Mouse (Mus musculus) myocyte (in vitro differentiated cells): Measurements from ENCODE around the gene Duoxa2. TPM values are rescaled to one million over a fixed set of nuclear protein-coding genes. Genes with fewer than 3 reads are reported as not detected.

ENCODE experiments used
- H3K27me3 ChIP-seq: one replicate; pipeline ENCODE4 v1.6.1; 2011; ENCODE audit not compliant: control insufficient read depth, insufficient read depth, insufficient read length
- H3K36me3 ChIP-seq: one replicate; pipeline ENCODE4 v1.6.1; 2011; ENCODE audit not compliant: control insufficient read depth, insufficient read depth
- H3K4me2 ChIP-seq: one replicate; pipeline ENCODE4 v1.6.1; 2011; ENCODE audit warnings: low read depth, control low read depth
- H3K4me3 ChIP-seq: one replicate; pipeline ENCODE4 v1.5.1; 2011; ENCODE audit warnings: mild to moderate bottlenecking, control low read depth, moderate library complexity
- H3K79me2 ChIP-seq: one replicate; pipeline ENCODE4 v1.6.1; 2011; ENCODE audit not compliant: control insufficient read depth, insufficient read depth
- H3ac ChIP-seq: one replicate; pipeline ENCODE4 v1.6.1; 2011; ENCODE audit not compliant: control insufficient read depth, insufficient read length
- CEBPB ChIP-seq: IDR thresholded peaks from 2 replicates; pipeline ENCODE4 v1.6.1; 2011; ENCODE audit warnings: mild to moderate bottlenecking, moderate library complexity; ENCODE audit not compliant: poor library complexity, insufficient read depth, severe bottlenecking
- E2F4 ChIP-seq: IDR thresholded peaks from one replicate; pipeline ENCODE4 v1.6.1; 2011; ENCODE audit warnings: mild to moderate bottlenecking, control low read depth, moderate library complexity; ENCODE audit not compliant: insufficient read depth
- MAX ChIP-seq: IDR thresholded peaks from one replicate; pipeline ENCODE4 v1.6.1; 2011; ENCODE audit warnings: low read depth, mild to moderate bottlenecking, control low read depth
- MYOD1 ChIP-seq, 3 experiments: IDR thresholded peaks; one replicate each; pipeline ENCODE4 v1.6.1; 2011; ENCODE audit warnings: control low read depth in 2 of 3, low read depth in 2 of 3, mild to moderate bottlenecking in 2 of 3, moderate library complexity in 1 of 3; ENCODE audit not compliant: insufficient read length in 2 of 3, control insufficient read depth in 1 of 3
- MYOG ChIP-seq, 3 experiments: IDR thresholded peaks; one replicate each; pipeline ENCODE4 v1.6.1; 2011; ENCODE audit warnings: control low read depth in 2 of 3, low read depth in 2 of 3, mild to moderate bottlenecking in 2 of 3; ENCODE audit not compliant: insufficient read length in 2 of 3, control insufficient read depth in 1 of 3, insufficient read depth in 1 of 3
- POLR2A ChIP-seq: IDR thresholded peaks from one replicate; pipeline ENCODE4 v1.6.1; 2011; ENCODE audit warnings: low read depth, mild to moderate bottlenecking, control low read depth, moderate library complexity; ENCODE audit not compliant: insufficient read length
- POLR2AphosphoS2 ChIP-seq: IDR thresholded peaks from one replicate; pipeline ENCODE4 v1.6.1; 2011; ENCODE audit warnings: low read depth, control low read depth; ENCODE audit not compliant: insufficient read length
- REST ChIP-seq: IDR thresholded peaks from one replicate; pipeline ENCODE4 v1.6.1; 2011; ENCODE audit warnings: mild to moderate bottlenecking, control low read depth, moderate library complexity; ENCODE audit not compliant: insufficient read depth, insufficient read length
- SRF ChIP-seq: IDR thresholded peaks from one replicate; pipeline ENCODE4 v1.6.1; 2011; ENCODE audit warnings: low read depth; ENCODE audit not compliant: control insufficient read depth, insufficient read length
- TCF12 ChIP-seq: IDR thresholded peaks from one replicate; pipeline ENCODE4 v1.6.1; 2011; ENCODE audit warnings: mild to moderate bottlenecking, control low read depth; ENCODE audit not compliant: poor library complexity, insufficient read depth, severe bottlenecking
- TCF3 ChIP-seq: IDR thresholded peaks from one replicate; pipeline ENCODE4 v1.6.1; 2011; ENCODE audit warnings: low read depth, control low read depth; ENCODE audit not compliant: insufficient read length
- USF1 ChIP-seq: IDR thresholded peaks from one replicate; pipeline ENCODE4 v1.6.1; 2011; ENCODE audit warnings: low read depth, mild to moderate bottlenecking, control low read depth, moderate library complexity
- polyA plus RNA-seq: library from polyadenylated mRNA; unstranded; fragments of >200 nt; fragmentation: generic; extraction: Trizol; gene quantifications from one replicate; pipeline ENCODE4 v1.2.1, GENCODE M21; 2012; ENCODE audit warnings: missing spikeins

Gene Duoxa2
- polyA plus RNA-seq, 1 experiment: not detected

DNA sequence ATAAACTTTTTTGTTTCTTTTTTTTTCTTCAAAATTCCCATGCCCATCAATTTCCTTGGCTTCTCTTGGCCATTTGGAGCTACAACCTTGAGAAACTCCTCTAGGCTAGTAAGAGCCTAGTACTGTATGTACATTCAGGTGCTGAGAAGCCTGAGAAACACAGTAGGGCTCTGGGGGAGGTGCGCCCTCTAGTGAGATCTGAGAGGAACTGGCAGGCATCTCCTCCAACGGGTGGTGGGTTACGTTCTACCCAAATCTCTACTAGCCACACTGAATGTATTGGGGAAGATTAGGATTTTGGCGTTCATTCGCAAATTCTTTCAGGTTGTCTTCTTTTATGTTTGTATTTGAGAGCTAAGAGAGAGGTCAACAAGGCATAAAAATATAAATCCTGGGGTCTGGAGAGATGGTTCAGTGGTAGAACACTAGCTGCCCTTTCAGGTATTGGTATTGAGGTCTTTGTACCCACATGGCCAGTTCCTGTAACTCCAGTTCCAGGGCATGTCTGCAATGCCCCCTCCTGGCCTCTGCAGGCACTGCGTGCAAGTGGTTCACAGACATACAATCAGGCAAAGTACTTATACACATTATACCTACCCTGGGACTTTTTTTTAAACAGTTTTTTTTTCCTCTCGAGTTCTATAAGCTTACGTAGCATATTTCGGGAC is 4.0 kb downstream of the Duoxa2 start:
- H3K4me3 ChIP-seq: no peak overlapping the region
- no peaks in the 10 kb centered on the region for H3K79me2 ChIP-seq
- TF ChIP-seq E2F4 (no peak), REST (no peak), POLR2AphosphoS2 (no peak), MYOD1 (IDR thresholded peaks at IDR 0.05; ENCODE audit: control insufficient read depth in 1 of 3, insufficient read length in 2 of 3, low read depth in 2 of 3) (no peak), SRF (no peak), TCF12 (no peak), USF1 (no peak), TCF3 (no peak), MYOG (IDR thresholded peaks at IDR 0.05; ENCODE audit: control insufficient read depth in 1 of 3, insufficient read depth in 1 of 3, insufficient read length in 2 of 3, low read depth in 2 of 3) (no peak), CEBPB (no peak), MAX (no peak), POLR2A (no peak)
- no peaks in the 10 kb centered on the region for H3K36me3 ChIP-seq
- H3K4me2 ChIP-seq: no peak overlapping the region
- H3K27me3 ChIP-seq: peaks cover 4% of the 10 kb centered on the region
- no peak overlapping the region for H3ac ChIP-seq

DNA sequence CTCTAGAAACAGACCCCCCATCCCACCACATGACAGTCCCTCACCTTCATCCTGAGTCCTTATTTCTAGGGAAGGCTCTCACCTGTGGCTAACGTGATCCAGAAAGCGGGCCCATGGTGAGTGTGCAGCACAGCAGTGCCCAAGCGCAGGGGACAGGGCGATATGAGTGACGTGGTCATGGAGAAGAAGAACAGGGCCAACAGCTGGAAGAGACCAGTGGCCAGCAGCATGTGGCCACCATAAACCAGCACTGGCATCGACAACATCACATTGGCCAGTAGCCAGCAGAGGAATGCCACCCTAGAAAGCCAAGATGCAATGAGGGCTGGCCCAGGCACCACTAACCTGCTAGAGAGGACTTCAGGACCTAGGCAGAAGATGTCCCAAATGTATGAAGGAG is 5.8 kb downstream of the Duoxa2 start:
- peak overlapping the region; percentile 93 for H3K4me2 ChIP-seq
- no peaks in the 10 kb centered on the region for H3K79me2 ChIP-seq
- H3K27me3 ChIP-seq: no peaks in the 10 kb centered on the region

DNA sequence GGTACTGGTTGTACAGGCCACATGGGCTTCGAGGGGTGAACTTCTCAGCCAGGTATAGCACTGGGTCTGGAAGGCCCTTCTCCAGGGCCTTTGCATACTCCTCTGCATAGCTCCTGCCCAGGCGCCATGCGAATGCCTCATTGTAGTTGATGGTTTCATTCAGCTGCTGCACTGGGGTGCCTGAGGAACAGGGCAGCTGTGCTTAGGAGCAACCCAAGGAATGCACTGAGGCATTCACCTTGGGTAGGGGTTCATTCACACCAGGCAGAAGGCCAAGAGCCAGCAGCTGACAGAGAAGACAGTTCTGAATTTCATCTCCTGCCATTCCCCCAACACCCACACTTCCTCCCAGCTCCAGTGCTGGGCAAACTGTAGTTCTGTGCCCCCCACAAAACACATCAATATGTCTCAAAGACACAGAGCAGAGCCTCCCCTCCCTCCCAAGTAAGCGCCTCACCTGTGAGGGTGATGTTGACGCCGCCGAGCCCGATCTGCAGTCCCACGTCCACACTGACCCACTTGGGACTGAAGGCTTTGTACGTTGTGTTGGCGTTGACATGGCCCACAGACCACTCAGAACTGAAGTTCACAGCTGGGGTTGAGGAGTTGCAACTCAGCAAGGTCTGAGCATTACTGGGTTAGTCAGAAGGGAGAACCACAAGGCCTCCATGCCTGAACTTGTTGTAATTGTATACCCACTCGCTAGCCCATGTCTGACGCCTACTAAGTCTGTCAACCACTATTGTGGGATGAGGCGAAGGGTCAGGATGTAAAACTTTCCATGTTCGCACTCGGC is 6.6 kb downstream of the Duoxa2 start:
- Histone ChIP-seq H3K79me2 (no peaks in the 10 kb centered on the region), H3ac (no peak overlapping the region), H3K36me3 (no peaks in the 10 kb centered on the region), H3K4me3 (no peak overlapping the region), H3K4me2 (peak overlapping the region; percentile 93), H3K27me3 (no peaks in the 10 kb centered on the region)
- TF ChIP-seq POLR2AphosphoS2 (no peak), MAX (no peak), CEBPB (no peak), TCF3 (peak; percentile 91), POLR2A (no peak), TCF12 (peak; percentile 89), REST (no peak), MYOD1 (IDR thresholded peaks at IDR 0.05; ENCODE audit: control insufficient read depth in 1 of 3, insufficient read length in 2 of 3, low read depth in 2 of 3) (peak; percentile 23 to 97 (median 97)), USF1 (no peak), MYOG (IDR thresholded peaks at IDR 0.05; ENCODE audit: control insufficient read depth in 1 of 3, insufficient read depth in 1 of 3, insufficient read length in 2 of 3, low read depth in 2 of 3) (peak; percentile 64 to 98 (median 93)), E2F4 (no peak)

More for the DNA sequence above, 5.8 kb downstream of the Duoxa2 start:
- no peak overlapping the region for H3ac ChIP-seq
- no peaks in the 10 kb centered on the region for H3K36me3 ChIP-seq
- H3K4me3 ChIP-seq: no peak overlapping the region
- TF ChIP-seq MYOD1 (IDR thresholded peaks at IDR 0.05; ENCODE audit: control insufficient read depth in 1 of 3, insufficient read length in 2 of 3, low read depth in 2 of 3): peak in 2 of 3 experiments; percentile 68 to 79
- peak in 2 of 3 experiments; percentile 46 to 78 for TF ChIP-seq MYOG (IDR thresholded peaks at IDR 0.05; ENCODE audit: control insufficient read depth in 1 of 3, insufficient read depth in 1 of 3, insufficient read length in 2 of 3, low read depth in 2 of 3)
- no peak for TF ChIP-seq REST

DNA sequence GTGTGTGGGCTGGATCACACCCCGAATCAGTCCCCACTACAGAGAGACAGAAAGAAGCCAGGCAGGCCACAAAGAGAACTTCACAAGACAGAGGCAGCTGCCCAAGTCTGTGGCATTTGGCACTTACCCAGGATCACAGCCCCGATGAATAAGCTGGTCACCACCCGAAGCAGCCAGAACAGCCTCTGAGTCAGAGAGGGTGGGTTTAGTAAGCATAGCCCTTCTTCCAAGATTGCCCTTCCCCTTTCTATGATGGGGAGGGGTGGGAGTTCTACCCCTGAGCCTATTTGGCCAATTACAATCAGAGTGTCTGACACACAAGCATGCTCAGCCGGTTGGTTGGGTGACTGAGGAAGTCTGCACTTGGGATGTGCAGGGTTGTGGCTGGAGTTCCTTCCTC is 7.5 kb downstream of the Duoxa2 start:
- H3K4me2 ChIP-seq: peak overlapping the region; percentile 93
- no peak overlapping the region for H3ac ChIP-seq
- no peaks in the 10 kb centered on the region for H3K36me3 ChIP-seq
- no peaks in the 10 kb centered on the region for H3K79me2 ChIP-seq
- TF ChIP-seq POLR2A: no peak
- no peak for TF ChIP-seq POLR2AphosphoS2
- TF ChIP-seq MYOG (IDR thresholded peaks at IDR 0.05; ENCODE audit: control insufficient read depth in 1 of 3, insufficient read depth in 1 of 3, insufficient read length in 2 of 3, low read depth in 2 of 3): peak in 2 of 3 experiments; percentile 42 to 86
- no peak for TF ChIP-seq REST
- no peak for TF ChIP-seq USF1
- peak; percentile 55 to 85 (median 84) for TF ChIP-seq MYOD1 (IDR thresholded peaks at IDR 0.05; ENCODE audit: control insufficient read depth in 1 of 3, insufficient read length in 2 of 3, low read depth in 2 of 3)
- TF ChIP-seq TCF12: peak; percentile 45
- TF ChIP-seq SRF: no peak
- TF ChIP-seq TCF3: no peak
- TF ChIP-seq CEBPB: no peak
- TF ChIP-seq E2F4: no peak
- no peak for TF ChIP-seq MAX
- no peak overlapping the region for H3K4me3 ChIP-seq
- no peaks in the 10 kb centered on the region for H3K27me3 ChIP-seq
